Mouse (Mus musculus): ENCODE results near the gene Ceacam16. TPM values are rescaled to one million over a fixed set of nuclear protein-coding genes. Genes with fewer than 3 reads are reported as not detected.

Ceacam16 gene
- polyA plus RNA-seq, 1 experiment from 2014 or later: not detected

GRCm38 (mm10) chr7:19840936-19841335 is 20.2 kb downstream of the Ceacam16 start:
- no peaks in the 10 kb centered on the region for H3K36me3 ChIP-seq
- no peak overlapping the region for H3K4me2 ChIP-seq (replicated peaks)
- H3K9ac ChIP-seq: no peak overlapping the region
- no peaks in the 10 kb centered on the region for H3K9me3 ChIP-seq
- ATAC-seq (ENCODE audit: low FRiP score, low read depth): no peak
- H3K27me3 ChIP-seq: peaks cover 29% of the 10 kb centered on the region
- no peak overlapping the region for H3K27ac ChIP-seq
- 81% methylated on average over 3 of the region's 3 CpGs for WGBS
- no peaks in the 10 kb centered on the region for H3K4me1 ChIP-seq
- H3K4me3 ChIP-seq: no peak overlapping the region

DNA sequence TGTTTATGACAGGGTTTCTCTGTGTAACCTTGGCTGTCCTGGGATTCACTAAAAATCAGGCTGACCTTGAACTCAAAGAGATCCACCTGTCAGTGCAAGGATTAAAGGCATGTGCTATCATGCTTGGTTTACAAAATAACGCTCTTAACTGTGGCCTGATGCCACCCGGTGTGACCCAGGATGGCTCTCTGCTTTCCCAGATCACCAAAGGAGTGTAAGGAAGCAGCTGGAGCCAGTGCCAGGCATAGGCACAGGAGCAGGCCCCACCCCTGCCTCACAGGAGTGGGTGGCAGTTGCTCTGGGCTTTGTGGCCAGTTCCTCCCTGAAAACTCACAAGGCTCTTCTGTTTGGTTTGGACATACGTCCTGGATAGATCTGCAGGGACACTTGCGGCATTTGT is 20.7 kb downstream of the Ceacam16 start:
- Histone ChIP-seq H3K36me3 (no peaks in the 10 kb centered on the region), H3K9me3 (no peaks in the 10 kb centered on the region), H3K27me3 (peaks cover 25% of the 10 kb centered on the region), H3K27ac (no peak overlapping the region), H3K4me2 (replicated peaks) (no peak overlapping the region), H3K4me1 (no peaks in the 10 kb centered on the region), H3K9ac (no peak overlapping the region), H3K4me3 (no peak overlapping the region)
- no peak for ATAC-seq (ENCODE audit: low FRiP score, low read depth)
- 79% methylated on average over 4 of the region's 4 CpGs for WGBS

- Histone ChIP-seq H3K36me3 (no peaks in the 10 kb centered on the region), H3K9me3 (no peaks in the 10 kb centered on the region), H3K4me1 (no peaks in the 10 kb centered on the region), H3K4me3 (no peak overlapping the region), H3K27ac (no peak overlapping the region), H3K4me2 (replicated peaks) (no peak overlapping the region), H3K9ac (no peak overlapping the region), H3K27me3 (0 out of 2 replicates have a peak, but pooled peaks cover 4% of the 10 kb centered on the region)
- ATAC-seq (ENCODE audit: low FRiP score, low read depth): no peak
- 63% methylated on average over 3 of the region's 3 CpGs for WGBS
Observed at GRCm38 (mm10) chr7:19836843-19837242, 24.3 kb downstream of the Ceacam16 start.

GRCm38 (mm10) chr7:19834055-19834454 is 27.0 kb downstream of the Ceacam16 start:
- ATAC-seq (ENCODE audit: low FRiP score, low read depth): no peak
- Histone ChIP-seq H3K27me3 (peaks cover 10% of the 10 kb centered on the region; the same call in 1 of the 2 replicates), H3K4me3 (no peak overlapping the region), H3K9ac (no peak overlapping the region), H3K4me1 (peaks cover 5% of the 10 kb centered on the region), H3K9me3 (no peaks in the 10 kb centered on the region), H3K36me3 (no peaks in the 10 kb centered on the region), H3K27ac (no peak overlapping the region), H3K4me2 (replicated peaks) (no peak overlapping the region)
- WGBS: 65% methylated on average over 3 of the region's 3 CpGs

- Histone ChIP-seq H3K4me2 (replicated peaks) (no peak overlapping the region), H3K9me3 (no peaks in the 10 kb centered on the region), H3K4me3 (no peak overlapping the region), H3K27ac (no peak overlapping the region), H3K27me3 (peaks cover 10% of the 10 kb centered on the region; the same call in 1 of the 2 replicates), H3K9ac (no peak overlapping the region), H3K36me3 (no peaks in the 10 kb centered on the region), H3K4me1 (peaks cover 8% of the 10 kb centered on the region)
- ATAC-seq (ENCODE audit: low FRiP score, low read depth): no peak
- 43% methylated on average over 9 of the region's 9 CpGs for WGBS
Observed at GRCm38 (mm10) chr7:19831837-19832236, 29.3 kb downstream of the Ceacam16 start.

- H3K27ac ChIP-seq: no peak overlapping the region
- no peak overlapping the region for H3K4me2 ChIP-seq (replicated peaks)
- ATAC-seq (ENCODE audit: low FRiP score, low read depth): peak; percentile 41; the same call in 1 of the 2 replicates
Observed at GRCm38 (mm10) chr7:19830682-19831156, 30.4 kb downstream of the Ceacam16 start.

GRCm38 (mm10) chr7:19829694-19830093 is 31.4 kb downstream of the Ceacam16 start:
- Histone ChIP-seq H3K9me3 (no peaks in the 10 kb centered on the region), H3K4me2 (replicated peaks) (no peak overlapping the region), H3K9ac (no peak overlapping the region), H3K4me3 (no peak overlapping the region), H3K36me3 (no peaks in the 10 kb centered on the region), H3K4me1 (peaks cover 12% of the 10 kb centered on the region), H3K27ac (no peak overlapping the region), H3K27me3 (peaks cover 12% of the 10 kb centered on the region)
- no peak for ATAC-seq (ENCODE audit: low FRiP score, low read depth)
- 81% methylated on average over 3 of the region's 3 CpGs for WGBS

More at GRCm38 (mm10) chr7:19830682-19831156, 30.4 kb downstream of the Ceacam16 start:
- Histone ChIP-seq H3K4me3 (no peak overlapping the region), H3K4me1 (peaks cover 11% of the 10 kb centered on the region), H3K27me3 (peaks cover 10% of the 10 kb centered on the region; the same call in 1 of the 2 replicates), H3K36me3 (no peaks in the 10 kb centered on the region), H3K9me3 (no peaks in the 10 kb centered on the region), H3K9ac (no peak overlapping the region)
- 29% methylated on average over 13 of the region's 13 CpGs for WGBS

- H3K4me3 ChIP-seq: no peak overlapping the region
- H3K9me3 ChIP-seq: no peaks in the 10 kb centered on the region
- WGBS: 28% methylated on average over 6 of the region's 6 CpGs
- H3K27ac ChIP-seq: no peak overlapping the region
- peaks cover 33% of the 10 kb centered on the region for H3K4me1 ChIP-seq
- H3K4me2 ChIP-seq (replicated peaks): no peak overlapping the region
- no peak for ATAC-seq (ENCODE audit: low FRiP score, low read depth)
- H3K27me3 ChIP-seq: peaks cover 35% of the 10 kb centered on the region
- H3K9ac ChIP-seq: no peak overlapping the region
- H3K36me3 ChIP-seq: no peaks in the 10 kb centered on the region
Observed at GRCm38 (mm10) chr7:19826756-19827155, 34.3 kb downstream of the Ceacam16 start.

GRCm38 (mm10) chr7:19824182-19824973 is 36.7 kb downstream of the Ceacam16 start:
- WGBS: 23% methylated on average over 26 of the region's 26 CpGs
- Histone ChIP-seq H3K36me3 (no peaks in the 10 kb centered on the region), H3K4me2 (replicated peaks) (peak overlapping the region; percentile 43), H3K27ac (peak overlapping the region; percentile 69), H3K9me3 (peaks cover 6% of the 10 kb centered on the region; the same call in 1 of the 2 replicates), H3K4me3 (peak overlapping the region; percentile 8; the same call in 1 of the 2 replicates), H3K9ac (no peak overlapping the region), H3K27me3 (peaks cover 53% of the 10 kb centered on the region), H3K4me1 (peaks cover 28% of the 10 kb centered on the region)
- peak; percentile 86 for ATAC-seq (ENCODE audit: low FRiP score, low read depth)

- H3K36me3 ChIP-seq: no peaks in the 10 kb centered on the region
- H3K9ac ChIP-seq: no peak overlapping the region
- peaks cover 28% of the 10 kb centered on the region for H3K4me1 ChIP-seq
- peaks cover 6% of the 10 kb centered on the region; the same call in 1 of the 2 replicates for H3K9me3 ChIP-seq
- peak overlapping the region; percentile 8; the same call in 1 of the 2 replicates for H3K4me3 ChIP-seq
- H3K4me2 ChIP-seq (replicated peaks): peak overlapping the region; percentile 43
- WGBS: 24% methylated on average over 16 of the region's 16 CpGs
- H3K27ac ChIP-seq: peak overlapping the region; percentile 69
- ATAC-seq (ENCODE audit: low FRiP score, low read depth): no peak; the same call in 1 of the 2 replicates
- H3K27me3 ChIP-seq: peaks cover 56% of the 10 kb centered on the region
Observed at GRCm38 (mm10) chr7:19823256-19824181, 37.6 kb downstream of the Ceacam16 start.

DNA sequence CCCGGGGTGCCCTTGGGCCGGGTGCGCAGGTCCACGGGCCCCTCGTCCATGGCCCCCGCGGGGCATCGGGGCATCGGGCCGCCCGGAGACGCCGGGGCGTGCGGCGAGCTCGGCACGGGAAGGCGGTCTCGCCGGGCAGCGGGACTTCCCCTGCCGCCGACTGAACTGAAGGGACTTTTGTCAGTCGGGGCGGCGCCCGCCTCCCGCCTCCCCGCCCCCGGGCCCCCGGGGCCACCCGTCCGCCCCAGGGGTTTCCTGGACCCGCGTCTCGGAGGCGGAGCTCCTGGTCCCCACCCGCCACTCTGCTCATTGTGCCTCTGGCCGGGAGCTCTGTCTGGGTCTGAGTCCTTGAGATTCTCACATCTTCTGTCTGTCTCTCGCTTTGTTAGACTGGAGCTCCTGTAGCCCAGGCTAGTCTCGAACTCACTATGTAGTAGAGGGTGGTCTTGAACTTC is 38.5 kb downstream of the Ceacam16 start, which contains the start of gene Bcl3:
TSS of gene Bcl3 (minus strand) at position 167 of the 455 bp plus-strand sequence.
- WGBS: 2% methylated on average over 39 of the region's 42 CpGs
- ATAC-seq (ENCODE audit: low FRiP score, low read depth): no peak
- Histone ChIP-seq H3K9me3 (peaks cover 6% of the 10 kb centered on the region; the same call in 1 of the 2 replicates), H3K27me3 (peaks cover 57% of the 10 kb centered on the region), H3K27ac (peak within 1 kb of the TSS; percentile 69), H3K4me2 (replicated peaks) (peak within 1 kb of the TSS; percentile 69), H3K4me1 (peaks cover 32% of the 10 kb centered on the region), H3K4me3 (peak within 1 kb of the TSS; percentile 45), H3K9ac (peak within 1 kb of the TSS; percentile 65), H3K36me3 (no peaks in the 10 kb centered on the region)

Measured in limb, embryonic 13.5 days (tissue).